Mouse (Mus musculus) small intestine, adult 2 months (tissue): Measurements from ENCODE around the gene Stom. TPM values are rescaled to one million over a fixed set of nuclear protein-coding genes. Genes with fewer than 3 reads are reported as not detected.

ENCODE experiments used
- H3K27ac ChIP-seq: fragments of 200-500 bp; 2 replicates; pipeline ENCODE4 v1.5.1; 2012; ENCODE audit warnings: low read depth, low read length, control low read depth, inconsistent platforms; ENCODE audit not compliant: insufficient read depth
- H3K27me3 ChIP-seq: fragments of 200-500 bp; 2 replicates; pipeline ENCODE4 v1.6.1; 2012; ENCODE audit warnings: mild to moderate bottlenecking, moderate library complexity, low read length, inconsistent platforms; ENCODE audit not compliant: control insufficient read depth, insufficient read depth
- H3K36me3 ChIP-seq: fragments of 200-500 bp; 2 replicates; pipeline ENCODE4 v1.6.1; 2012; ENCODE audit warnings: mild to moderate bottlenecking, low read length, control low read depth, inconsistent platforms; ENCODE audit not compliant: control insufficient read depth, insufficient read depth
- H3K4me1 ChIP-seq: fragments of 200-500 bp; 2 replicates; pipeline ENCODE4 v1.6.1; 2012; ENCODE audit warnings: low read length, inconsistent platforms, mixed read lengths; ENCODE audit not compliant: control insufficient read depth, insufficient read depth, insufficient read length
- H3K4me3 ChIP-seq: fragments of 200-500 bp; 2 replicates; pipeline ENCODE4 v1.5.1; 2012; ENCODE audit warnings: low read depth, mild to moderate bottlenecking, control low read depth, inconsistent platforms, low read length, moderate library complexity
- CTCF ChIP-seq: fragments of 200-500 bp; IDR thresholded peaks from 2 replicates; pipeline ENCODE4 v1.5.1; 2012; ENCODE audit warnings: low read depth, mild to moderate bottlenecking, control low read depth, inconsistent platforms, low read length, moderate library complexity, mixed read lengths; ENCODE audit not compliant: insufficient replicate concordance, insufficient read length; ENCODE audit errors: extremely low read depth
- POLR2A ChIP-seq: fragments of 200-500 bp; IDR thresholded peaks from 2 replicates; pipeline ENCODE4 v1.6.1; 2012; ENCODE audit warnings: low read depth, mild to moderate bottlenecking, control low read depth, inconsistent platforms, low read length, moderate library complexity
- WGBS: fragments of 180-500 bp; shearing (Covaris S2); methylation state at CpG from one replicate; pipeline ENCODE4 v1.1.7; 2018; 5-methylcytosine and 5-hydroxymethylcytosine counted together
- polyA plus RNA-seq: library from polyadenylated mRNA; depleted of rRNA; stranded (reverse); fragments of >200 nt; gene quantifications from 2 replicates; pipeline ENCODE4 v1.2.3, GENCODE M21; 2012

The Stom gene
- polyA plus RNA-seq, 1 experiment = 55.4 TPM

DNA sequence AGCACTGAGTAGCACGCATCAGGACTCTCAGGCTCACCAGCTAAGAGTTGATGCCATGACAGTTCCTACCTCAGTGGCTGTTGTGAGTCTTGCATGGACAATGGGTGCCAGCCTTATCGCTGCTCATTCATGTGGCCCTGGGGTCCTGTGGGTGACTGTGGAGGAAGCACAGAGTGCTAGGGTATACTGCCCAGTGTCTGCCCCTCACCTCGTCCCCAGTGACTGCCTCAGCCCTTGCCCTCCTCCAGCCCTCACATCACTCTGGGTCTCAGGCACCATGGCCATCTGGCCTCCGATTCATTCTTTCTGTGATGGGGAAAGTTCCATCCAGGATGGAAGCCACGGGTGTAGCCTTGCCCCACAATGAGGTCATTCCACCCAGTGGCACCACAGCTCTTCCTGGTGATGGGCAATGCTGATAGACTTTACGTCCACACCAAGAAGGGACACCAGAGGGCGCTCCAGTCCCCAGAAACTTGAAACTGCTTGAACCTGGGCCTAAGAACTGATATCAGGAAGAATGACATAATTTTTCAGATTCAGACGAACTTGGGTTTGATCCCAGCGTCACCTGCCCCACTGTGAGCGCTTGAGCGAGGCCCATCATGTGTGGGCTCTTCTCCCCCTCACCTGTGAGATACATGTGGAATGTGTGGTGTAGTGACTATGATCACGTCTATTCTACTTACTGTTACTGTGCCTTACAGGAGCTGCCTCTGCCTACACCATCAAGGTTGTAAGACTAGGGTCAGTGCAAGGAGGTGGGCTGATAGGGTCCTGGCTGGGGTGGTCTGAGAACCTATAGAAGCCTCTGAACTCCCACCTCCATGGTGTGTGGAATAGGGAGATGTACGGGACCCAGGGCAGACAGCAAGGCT lies 47.8 kb downstream of the Stom start:
- 37% methylated on average over 13 of the region's 13 CpGs for WGBS
- TF ChIP-seq CTCF = peak; percentile 84; the same call in 1 of the 2 replicates
- no peak for TF ChIP-seq POLR2A
- H3K4me1 ChIP-seq = 0 out of 2 replicates have a peak, but pooled peaks cover 2% of the 10 kb centered on the region
- H3K27me3 ChIP-seq = no peaks in the 10 kb centered on the region
- no peak overlapping the region for H3K4me3 ChIP-seq
- H3K36me3 ChIP-seq = peaks cover 20% of the 10 kb centered on the region
- H3K27ac ChIP-seq = no peak overlapping the region

DNA sequence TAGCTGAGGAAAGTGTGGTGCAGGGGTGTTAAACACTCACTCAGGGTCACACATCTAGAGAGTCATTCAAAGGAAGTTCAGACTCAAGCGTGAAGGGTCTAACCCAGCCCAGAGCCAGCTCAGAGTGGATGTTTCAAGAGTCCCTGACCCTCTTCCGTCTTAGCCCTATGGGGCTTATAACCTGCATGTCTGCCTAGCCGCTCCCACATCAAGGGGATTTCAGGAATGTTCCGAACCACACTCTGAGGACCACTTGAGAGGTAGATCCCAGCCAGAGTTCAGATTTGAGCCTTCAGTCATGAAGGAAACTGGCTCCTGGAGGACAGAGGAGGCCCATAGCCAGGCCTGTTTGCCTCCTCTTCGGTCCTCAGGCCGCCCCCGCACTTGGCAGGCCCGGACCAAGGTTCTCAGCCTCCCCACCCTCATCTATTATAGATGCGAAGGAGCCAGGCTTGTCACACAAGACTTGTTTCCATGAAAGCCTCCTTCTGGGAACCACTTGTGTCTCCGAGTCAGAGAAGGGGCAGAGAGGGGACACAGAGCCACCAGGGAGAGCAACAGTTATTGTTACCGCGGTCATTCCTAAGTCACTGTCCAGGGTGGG lies 49.7 kb downstream of the Stom start:
- Histone ChIP-seq H3K4me1 (peaks cover 5% of the 10 kb centered on the region), H3K27me3 (peaks cover 7% of the 10 kb centered on the region; the same call in 1 of the 2 replicates), H3K4me3 (no peak overlapping the region), H3K36me3 (peaks cover 15% of the 10 kb centered on the region), H3K27ac (no peak overlapping the region)
- WGBS = 85% methylated on average over 12 of the region's 12 CpGs
- TF ChIP-seq CTCF (no peak), POLR2A (no peak)

DNA sequence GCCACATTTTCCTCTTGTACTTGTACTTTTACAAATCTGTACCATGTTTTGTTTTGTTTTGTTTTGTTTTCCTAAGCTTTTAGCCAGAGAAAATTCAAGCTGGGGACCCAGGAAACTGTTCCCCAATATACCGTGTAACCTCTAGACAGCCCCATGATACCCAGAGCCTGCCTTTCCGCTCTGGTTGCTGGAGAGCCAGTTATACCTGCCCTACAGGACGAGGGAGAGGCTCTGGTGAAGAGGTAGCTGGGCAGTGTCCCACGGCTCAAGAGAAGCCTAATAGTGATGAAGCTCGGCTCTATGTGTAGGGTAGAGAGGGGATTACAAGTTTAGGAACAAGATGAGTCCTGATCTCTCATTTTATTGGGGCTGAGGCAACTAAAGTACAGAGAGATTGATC lies 51.6 kb downstream of the Stom start:
- Histone ChIP-seq H3K36me3 (peaks cover 12% of the 10 kb centered on the region), H3K4me3 (no peak overlapping the region), H3K27me3 (peaks cover 7% of the 10 kb centered on the region; the same call in 1 of the 2 replicates), H3K4me1 (peaks cover 8% of the 10 kb centered on the region), H3K27ac (no peak overlapping the region)
- WGBS = 87% methylated on average over 5 of the region's 5 CpGs
- TF ChIP-seq CTCF (no peak), POLR2A (no peak)

DNA sequence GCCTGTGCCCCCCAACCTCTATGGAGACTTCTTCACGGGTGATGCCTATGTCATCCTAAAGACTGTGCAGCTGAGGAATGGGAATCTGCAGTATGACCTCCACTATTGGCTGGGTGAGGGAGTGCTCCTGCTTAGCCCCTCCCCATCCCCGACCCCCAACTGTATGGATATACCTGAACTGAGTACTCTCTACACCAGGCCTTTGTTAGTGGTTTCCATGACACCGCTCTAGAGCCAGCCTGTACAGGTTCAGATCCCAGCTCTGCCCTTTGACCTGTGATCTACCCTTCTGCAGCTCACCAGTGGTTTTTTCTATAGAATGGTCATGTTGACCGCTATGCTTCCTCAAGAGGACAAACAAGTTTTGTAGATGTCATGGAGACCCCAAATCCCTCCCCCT lies 52.8 kb downstream of the Stom start:
- Histone ChIP-seq H3K4me3 (no peak overlapping the region), H3K4me1 (peaks cover 8% of the 10 kb centered on the region), H3K27ac (no peak overlapping the region), H3K27me3 (peaks cover 7% of the 10 kb centered on the region; the same call in 1 of the 2 replicates), H3K36me3 (peaks cover 10% of the 10 kb centered on the region)
- 85% methylated on average over 4 of the region's 4 CpGs for WGBS
- no peak for TF ChIP-seq POLR2A
- TF ChIP-seq CTCF = no peak

DNA sequence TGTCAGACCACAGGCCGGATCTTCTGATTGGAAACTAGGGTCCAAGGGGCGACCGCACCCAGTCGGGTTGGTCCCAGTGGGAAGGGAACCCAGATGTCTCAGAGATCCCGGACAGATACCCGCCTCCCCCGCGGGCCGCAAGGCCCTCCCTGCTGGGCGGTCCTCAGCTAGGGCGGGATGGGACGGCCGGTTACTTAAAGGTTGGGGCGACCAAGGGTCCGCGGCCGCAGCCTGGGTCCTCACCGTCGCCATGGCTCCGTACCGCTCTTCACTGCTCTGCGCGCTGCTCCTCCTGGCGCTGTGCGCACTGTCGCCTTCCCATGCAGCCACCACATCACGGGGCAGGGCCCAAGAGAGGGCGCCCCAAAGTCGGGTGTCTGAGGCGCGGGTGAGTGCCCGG lies 54.6 kb downstream of the Stom start:
- WGBS = 6% methylated on average over 32 of the region's 32 CpGs
- TF ChIP-seq POLR2A (peak; percentile 50; the same call in 1 of the 2 replicates), CTCF (no peak)
- no peak overlapping the region for H3K27ac ChIP-seq
- peaks cover 8% of the 10 kb centered on the region for H3K4me1 ChIP-seq
- H3K4me3 ChIP-seq = peak overlapping the region; percentile 67
- H3K36me3 ChIP-seq = peaks cover 10% of the 10 kb centered on the region
- H3K27me3 ChIP-seq = peaks cover 7% of the 10 kb centered on the region; the same call in 1 of the 2 replicates

DNA sequence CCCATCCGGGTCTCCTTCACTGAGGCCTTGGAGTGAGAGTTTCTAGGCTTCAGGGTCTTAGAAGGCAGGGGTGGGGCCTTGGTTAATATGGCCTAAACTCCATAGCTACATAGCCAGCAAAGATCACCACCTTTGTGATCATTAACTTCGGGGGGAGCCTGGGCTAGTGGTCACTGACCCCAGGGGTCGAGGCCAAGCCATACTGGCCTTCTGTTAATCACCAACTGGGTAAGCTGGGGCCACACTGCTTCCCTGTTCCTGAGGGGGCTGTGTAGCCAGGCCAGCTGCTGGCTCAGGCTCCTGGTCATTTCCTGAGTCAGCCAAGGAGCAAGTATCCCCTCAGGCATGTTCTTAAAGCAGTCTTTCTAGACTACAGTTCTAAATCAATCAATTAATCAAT lies 56.8 kb downstream of the Stom start:
- H3K36me3 ChIP-seq = 0 out of 2 replicates have a peak, but pooled peaks cover 3% of the 10 kb centered on the region
- 61% methylated on average over 3 of the region's 3 CpGs for WGBS
- H3K4me3 ChIP-seq = no peak overlapping the region
- H3K4me1 ChIP-seq = peaks cover 8% of the 10 kb centered on the region
- no peak overlapping the region for H3K27ac ChIP-seq
- H3K27me3 ChIP-seq = peaks cover 7% of the 10 kb centered on the region; the same call in 1 of the 2 replicates
- TF ChIP-seq CTCF (no peak), POLR2A (no peak)
